Mouse (Mus musculus): Measurements from ENCODE around the gene Shc3. TPM values are rescaled to one million over a fixed set of nuclear protein-coding genes. Genes with fewer than 3 reads are reported as not detected.

Gene Shc3
- polyA plus RNA-seq, 1 experiment, result 0.16 TPM

DNA sequence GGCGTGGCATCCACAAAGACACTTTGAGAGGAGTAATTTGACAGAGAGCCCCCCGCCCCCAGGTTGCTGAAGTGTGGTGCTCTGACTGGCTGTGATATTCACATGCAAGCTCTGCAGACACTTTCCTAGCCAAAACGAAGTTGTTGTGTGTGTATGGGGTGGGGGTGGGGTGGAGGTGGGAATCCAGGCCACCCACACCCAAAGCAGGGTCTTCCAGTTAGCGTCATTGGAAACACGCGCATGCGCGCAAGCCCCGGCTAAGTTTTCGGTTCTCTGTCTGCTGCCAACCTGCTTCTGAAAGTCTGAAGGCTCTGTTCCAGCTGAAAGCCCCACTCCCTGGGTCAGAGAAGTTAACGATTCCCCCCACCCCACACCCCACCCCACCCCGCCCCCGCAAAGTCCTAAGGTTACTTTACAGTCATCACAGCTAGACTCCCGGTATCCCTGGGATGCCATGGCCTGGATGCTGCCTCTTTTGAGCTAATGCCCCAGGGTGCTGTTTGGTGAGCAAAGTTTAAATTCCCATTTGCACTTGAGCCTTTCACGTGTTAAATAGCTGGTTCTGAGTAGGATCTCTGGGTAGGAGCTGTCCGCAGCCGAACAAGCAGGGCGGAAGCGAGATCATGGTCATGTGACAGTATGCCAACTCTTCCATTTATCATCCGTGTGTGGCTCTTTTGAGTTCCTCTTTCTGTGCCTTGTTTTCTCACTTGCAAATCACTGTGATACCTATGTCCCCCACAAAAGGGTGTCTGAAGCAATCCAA, 168.3 kb downstream of the Shc3 start:
- Histone ChIP-seq H3K36me3 (ENCODE audit: control insufficient read depth, insufficient read depth) (no peaks in the 10 kb centered on the region), H3K4me3 (ENCODE audit: insufficient read depth, poor library complexity, severe bottlenecking) (no peak overlapping the region), H3K79me2 (ENCODE audit: control insufficient read depth, insufficient read depth) (no peaks in the 10 kb centered on the region), H3K79me3 (ENCODE audit: low read depth) (no peaks in the 10 kb centered on the region), H3ac (ENCODE audit: control insufficient read depth, insufficient read length, low read depth) (no peak overlapping the region), H3K27me3 (ENCODE audit: control insufficient read depth, insufficient read depth, insufficient read length) (no peaks in the 10 kb centered on the region)
- TF ChIP-seq USF1 (IDR thresholded peaks at IDR 0.05; ENCODE audit: low read depth) (no peak), CTCF (IDR thresholded peaks at IDR 0.05; ENCODE audit: control insufficient read depth, insufficient read depth, insufficient read length) (no peak), MYOG (IDR thresholded peaks at IDR 0.05; ENCODE audit: control insufficient read depth, extremely low read depth, insufficient read length) (no peak), CEBPB (IDR thresholded peaks at IDR 0.05; ENCODE audit: low read depth) (no peak), MAX (IDR thresholded peaks at IDR 0.05) (no peak), FOSL1 (IDR thresholded peaks at IDR 0.05; ENCODE audit: insufficient read depth, low read length, poor library complexity, severe bottlenecking) (no peak), MYOD1 (IDR thresholded peaks at IDR 0.05; ENCODE audit: control insufficient read depth, insufficient read length, low read depth) (no peak)

DNA sequence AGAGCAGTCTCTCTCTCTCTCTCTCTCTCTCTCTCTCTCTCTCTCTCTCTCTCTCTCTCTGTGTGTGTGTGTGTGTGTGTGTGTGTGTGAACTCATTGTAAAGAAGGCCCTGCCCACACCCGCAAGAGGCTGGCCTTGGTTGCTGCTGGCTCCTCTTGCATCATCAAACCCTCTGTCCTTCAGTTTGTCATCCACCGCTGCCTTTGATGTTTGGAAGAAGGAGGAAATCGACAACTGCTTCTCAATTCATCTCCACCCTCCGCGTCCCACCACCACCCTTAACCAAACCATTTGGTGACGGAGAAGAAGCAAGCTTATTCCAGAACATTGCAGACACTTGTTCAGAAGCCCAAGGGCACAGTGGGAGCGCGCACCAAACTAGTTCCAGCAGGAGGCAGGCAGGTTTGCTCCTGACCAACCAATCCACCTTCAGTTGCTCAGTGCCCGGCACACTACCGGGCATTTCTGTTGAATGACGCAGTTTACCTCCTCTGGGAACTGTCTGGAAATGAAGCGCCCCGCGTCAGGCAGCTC, 169.0 kb downstream of the Shc3 start:
- Histone ChIP-seq H3K79me3 (ENCODE audit: low read depth) (no peaks in the 10 kb centered on the region), H3ac (ENCODE audit: control insufficient read depth, insufficient read length, low read depth) (no peak overlapping the region), H3K79me2 (ENCODE audit: control insufficient read depth, insufficient read depth) (no peaks in the 10 kb centered on the region), H3K27me3 (ENCODE audit: control insufficient read depth, insufficient read depth, insufficient read length) (no peaks in the 10 kb centered on the region), H3K36me3 (ENCODE audit: control insufficient read depth, insufficient read depth) (no peaks in the 10 kb centered on the region), H3K4me3 (ENCODE audit: insufficient read depth, poor library complexity, severe bottlenecking) (no peak overlapping the region)
- TF ChIP-seq CEBPB (IDR thresholded peaks at IDR 0.05; ENCODE audit: low read depth), result no peak
- TF ChIP-seq FOSL1 (IDR thresholded peaks at IDR 0.05; ENCODE audit: insufficient read depth, low read length, poor library complexity, severe bottlenecking), result no peak
- TF ChIP-seq USF1 (IDR thresholded peaks at IDR 0.05; ENCODE audit: low read depth), result no peak
- TF ChIP-seq CTCF (IDR thresholded peaks at IDR 0.05; ENCODE audit: control insufficient read depth, insufficient read depth, insufficient read length), result no peak
- no peak for TF ChIP-seq MYOG (IDR thresholded peaks at IDR 0.05; ENCODE audit: control insufficient read depth, extremely low read depth, insufficient read length)
- TF ChIP-seq MYOD1 (IDR thresholded peaks at IDR 0.05; ENCODE audit: control insufficient read depth, insufficient read length, low read depth), result no peak
- TF ChIP-seq MAX (IDR thresholded peaks at IDR 0.05), result no peak

DNA sequence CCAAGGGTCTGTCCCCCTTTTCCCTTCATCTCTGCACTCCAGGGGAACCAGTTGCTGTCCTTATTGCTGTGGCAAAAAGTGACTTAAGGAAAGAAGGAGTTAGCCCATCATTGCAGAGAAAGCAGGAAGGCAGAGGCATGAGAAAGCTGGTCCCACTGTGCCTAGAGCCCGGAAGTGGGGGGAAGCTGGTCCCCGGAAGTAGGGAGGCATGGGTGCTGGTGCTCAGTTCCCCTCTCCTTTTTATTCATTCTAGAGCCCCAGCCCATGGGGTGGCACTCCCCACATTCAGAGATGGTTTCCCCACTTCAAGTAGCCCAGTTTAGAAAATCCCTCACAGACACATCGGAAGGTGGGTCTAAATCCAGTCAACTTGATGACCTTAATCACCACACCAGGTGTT, 169.7 kb downstream of the Shc3 start:
- TF ChIP-seq CEBPB (IDR thresholded peaks at IDR 0.05; ENCODE audit: low read depth), result no peak
- TF ChIP-seq CTCF (IDR thresholded peaks at IDR 0.05; ENCODE audit: control insufficient read depth, insufficient read depth, insufficient read length), result no peak
- TF ChIP-seq MYOG (IDR thresholded peaks at IDR 0.05; ENCODE audit: control insufficient read depth, extremely low read depth, insufficient read length), result no peak
- TF ChIP-seq MYOD1 (IDR thresholded peaks at IDR 0.05; ENCODE audit: control insufficient read depth, insufficient read length, low read depth), result no peak
- TF ChIP-seq FOSL1 (IDR thresholded peaks at IDR 0.05; ENCODE audit: insufficient read depth, low read length, poor library complexity, severe bottlenecking), result no peak
- TF ChIP-seq MAX (IDR thresholded peaks at IDR 0.05), result no peak
- no peak for TF ChIP-seq USF1 (IDR thresholded peaks at IDR 0.05; ENCODE audit: low read depth)

DNA sequence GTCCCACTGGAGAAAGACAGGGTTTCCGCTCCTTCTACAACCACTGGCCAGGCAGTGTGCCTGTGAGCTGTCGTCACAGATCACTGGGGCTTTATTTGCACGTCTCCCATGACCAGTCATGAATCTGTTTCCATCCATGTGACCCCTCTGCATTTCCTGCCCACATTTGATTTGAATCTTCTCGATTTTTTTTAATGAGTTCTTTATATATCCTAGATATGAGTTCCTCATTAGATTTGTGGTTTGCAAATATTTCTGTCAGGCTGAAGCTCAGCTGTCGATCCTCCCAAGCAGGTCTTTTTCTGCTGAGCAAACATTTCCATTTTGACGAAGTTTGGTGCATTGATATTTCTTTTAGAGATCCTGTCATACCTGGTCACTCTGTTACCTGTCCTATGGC, 171.4 kb downstream of the Shc3 start:
- no peaks in the 10 kb centered on the region for H3K36me3 ChIP-seq (ENCODE audit: control insufficient read depth, insufficient read depth)
- H3K27me3 ChIP-seq (ENCODE audit: control insufficient read depth, insufficient read depth, insufficient read length), result no peaks in the 10 kb centered on the region
- H3ac ChIP-seq (ENCODE audit: control insufficient read depth, insufficient read length, low read depth), result no peak overlapping the region
- no peaks in the 10 kb centered on the region for H3K79me3 ChIP-seq (ENCODE audit: low read depth)
- H3K79me2 ChIP-seq (ENCODE audit: control insufficient read depth, insufficient read depth), result no peaks in the 10 kb centered on the region
- no peak for TF ChIP-seq USF1 (IDR thresholded peaks at IDR 0.05; ENCODE audit: low read depth)
- TF ChIP-seq CTCF (IDR thresholded peaks at IDR 0.05; ENCODE audit: control insufficient read depth, insufficient read depth, insufficient read length), result no peak
- no peak for TF ChIP-seq MAX (IDR thresholded peaks at IDR 0.05)
- TF ChIP-seq FOSL1 (IDR thresholded peaks at IDR 0.05; ENCODE audit: insufficient read depth, low read length, poor library complexity, severe bottlenecking), result no peak
- no peak for TF ChIP-seq MYOG (IDR thresholded peaks at IDR 0.05; ENCODE audit: control insufficient read depth, extremely low read depth, insufficient read length)
- no peak for TF ChIP-seq MYOD1 (IDR thresholded peaks at IDR 0.05; ENCODE audit: control insufficient read depth, insufficient read length, low read depth)
- TF ChIP-seq CEBPB (IDR thresholded peaks at IDR 0.05; ENCODE audit: low read depth), result no peak
- no peak overlapping the region for H3K4me3 ChIP-seq (ENCODE audit: insufficient read depth, poor library complexity, severe bottlenecking)

More for the DNA sequence above, 169.7 kb downstream of the Shc3 start:
- no peak overlapping the region for H3K4me3 ChIP-seq (ENCODE audit: insufficient read depth, poor library complexity, severe bottlenecking)
- H3K36me3 ChIP-seq (ENCODE audit: control insufficient read depth, insufficient read depth), result no peaks in the 10 kb centered on the region
- H3K79me3 ChIP-seq (ENCODE audit: low read depth), result no peaks in the 10 kb centered on the region
- H3K27me3 ChIP-seq (ENCODE audit: control insufficient read depth, insufficient read depth, insufficient read length), result no peaks in the 10 kb centered on the region
- no peaks in the 10 kb centered on the region for H3K79me2 ChIP-seq (ENCODE audit: control insufficient read depth, insufficient read depth)
- H3ac ChIP-seq (ENCODE audit: control insufficient read depth, insufficient read length, low read depth), result no peak overlapping the region

DNA sequence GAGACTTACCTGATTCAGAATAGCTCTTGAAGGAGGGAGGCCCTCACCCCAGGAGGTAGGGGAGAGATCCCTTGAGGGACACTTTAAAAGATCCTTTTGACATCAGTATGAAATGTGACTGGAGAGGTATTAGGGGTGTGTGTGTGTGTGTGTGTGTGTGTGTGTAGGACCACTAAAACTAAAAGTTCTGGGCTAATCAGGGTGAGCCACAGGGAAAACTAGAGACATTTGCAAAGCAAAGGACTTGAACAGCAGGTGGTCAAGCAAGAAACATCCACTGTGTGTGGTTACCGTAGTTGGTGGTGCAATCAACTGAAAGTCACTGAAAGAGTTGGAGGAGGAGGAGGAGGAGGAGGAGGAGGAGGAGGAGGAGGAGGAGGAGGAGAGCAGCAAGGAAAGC, 177.0 kb downstream of the Shc3 start:
- Histone ChIP-seq H3K27me3 (ENCODE audit: control insufficient read depth, insufficient read depth, insufficient read length) (no peaks in the 10 kb centered on the region), H3K79me3 (ENCODE audit: low read depth) (no peaks in the 10 kb centered on the region), H3K79me2 (ENCODE audit: control insufficient read depth, insufficient read depth) (no peaks in the 10 kb centered on the region), H3ac (ENCODE audit: control insufficient read depth, insufficient read length, low read depth) (no peak overlapping the region), H3K4me3 (ENCODE audit: insufficient read depth, poor library complexity, severe bottlenecking) (no peak overlapping the region), H3K36me3 (ENCODE audit: control insufficient read depth, insufficient read depth) (no peaks in the 10 kb centered on the region)
- TF ChIP-seq USF1 (IDR thresholded peaks at IDR 0.05; ENCODE audit: low read depth), result no peak
- TF ChIP-seq MYOD1 (IDR thresholded peaks at IDR 0.05; ENCODE audit: control insufficient read depth, insufficient read length, low read depth), result no peak
- TF ChIP-seq FOSL1 (IDR thresholded peaks at IDR 0.05; ENCODE audit: insufficient read depth, low read length, poor library complexity, severe bottlenecking), result no peak
- no peak for TF ChIP-seq MYOG (IDR thresholded peaks at IDR 0.05; ENCODE audit: control insufficient read depth, extremely low read depth, insufficient read length)
- TF ChIP-seq MAX (IDR thresholded peaks at IDR 0.05), result no peak
- no peak for TF ChIP-seq CTCF (IDR thresholded peaks at IDR 0.05; ENCODE audit: control insufficient read depth, insufficient read depth, insufficient read length)
- no peak for TF ChIP-seq CEBPB (IDR thresholded peaks at IDR 0.05; ENCODE audit: low read depth)

All from C2C12 (cell line).